Mouse (Mus musculus) gastrocnemius, postnatal 10 days (tissue): ENCODE results near the gene Timm8a1. TPM values are rescaled to one million over a fixed set of nuclear protein-coding genes. Genes with fewer than 3 reads are reported as not detected.
"Not testable (repeated sequence)": the region's sequence is repeated elsewhere in the genome, so short reads cannot be mapped to it uniquely, and the experiment has no call there.

Experiments
- DNase-seq: peaks from one replicate; pipeline ENCODE4 v3.0.0; 2021; ENCODE audit warnings: mixed read lengths
- long read RNA-seq, 2 experiments: library from polyadenylated mRNA; stranded (forward); transcript quantifications; one replicate each; pipeline ENCODE4 v2.0.0; 2021
- total RNA-seq, 2 experiments: library from RNA; stranded (reverse); gene quantifications; 2 replicates each; pipeline ENCODE4 v1.2.3; 2021

The Timm8a1 gene
- total RNA-seq: 10 to 100 TPM; 16.1 to 19.7 TPM
- long read RNA-seq, experiment 1, transcript Timm8a1-201 (2 exons, 1,421 nt): major isoform, 23 of 25 reads
- long read RNA-seq, experiment 1, partial matches to known transcripts: 2 of 25 reads
- long read RNA-seq, experiment 1, other reads (novel, unspliced or antisense): 0 of 25 reads
- long read RNA-seq, experiment 2, transcript Timm8a1-201 (2 exons, 1,421 nt): major isoform, 20 of 20 reads
- long read RNA-seq, experiment 2, partial matches to known transcripts: 0 of 20 reads
- long read RNA-seq, experiment 2, other reads (novel, unspliced or antisense): 0 of 20 reads

DNA sequence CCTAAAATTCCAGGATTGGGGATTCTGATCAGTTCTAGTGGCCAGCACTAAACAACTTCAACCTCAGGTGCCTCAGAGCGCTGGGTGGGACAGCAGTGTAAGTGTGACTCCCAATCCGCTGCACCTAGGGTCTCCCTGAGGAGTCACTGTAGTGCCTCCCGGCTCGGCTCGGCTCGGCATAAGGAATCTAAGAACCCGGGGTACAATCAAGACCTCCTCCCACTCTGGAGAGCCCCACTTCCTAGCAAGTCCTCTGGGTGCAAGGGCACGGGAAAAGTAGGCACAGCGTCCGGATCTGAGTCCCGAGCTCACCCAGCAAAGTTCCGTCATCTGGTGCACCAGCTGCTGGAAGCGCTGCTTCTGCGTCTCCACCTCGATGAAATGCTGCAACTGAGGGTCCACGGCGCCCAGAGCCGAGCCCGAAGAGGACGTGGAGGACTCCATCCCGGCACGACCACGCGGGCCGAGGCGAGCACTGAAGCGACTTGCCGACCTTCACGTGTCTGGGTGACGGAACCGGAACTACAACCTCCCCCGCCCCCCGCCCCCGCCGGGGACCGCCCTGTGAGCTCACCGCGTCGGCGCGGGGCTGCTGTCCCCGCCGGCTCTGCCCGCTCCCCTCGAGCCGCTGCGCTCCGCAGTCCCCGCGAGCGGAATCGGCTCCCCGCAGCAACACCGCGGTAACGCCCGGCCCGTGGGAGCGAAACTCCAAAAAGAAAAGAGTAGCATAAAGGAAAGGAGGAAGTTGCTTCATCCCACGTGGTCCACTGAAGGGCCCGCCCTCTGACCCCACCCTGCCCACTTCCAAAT is at the start of gene Timm8a1:
Gene Timm8a1 (minus strand): TSS at position 721 of the 810 bp plus-strand sequence.
- DNase-seq: peak; percentile 50

DNA sequence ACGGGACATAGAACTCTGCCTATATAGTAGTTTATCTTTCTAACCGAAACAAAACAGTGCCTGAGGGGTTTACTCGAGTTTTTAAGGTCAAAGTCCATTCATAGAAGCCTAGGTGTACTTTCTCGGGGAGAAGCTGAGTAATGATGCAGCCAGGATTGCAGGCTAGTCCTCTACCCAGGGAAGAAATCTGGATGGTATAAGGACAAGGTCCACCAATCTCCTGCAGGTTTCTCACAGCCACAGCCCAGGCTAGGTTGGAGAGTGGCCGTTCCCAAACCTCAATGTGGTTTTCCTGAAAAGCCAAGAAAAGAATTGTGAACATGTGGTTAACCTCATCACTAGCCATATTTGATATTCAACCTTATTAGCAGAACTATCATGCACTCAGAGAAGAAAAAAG is 48.2 kb upstream of the Timm8a1 start:
- no peak for DNase-seq

DNA sequence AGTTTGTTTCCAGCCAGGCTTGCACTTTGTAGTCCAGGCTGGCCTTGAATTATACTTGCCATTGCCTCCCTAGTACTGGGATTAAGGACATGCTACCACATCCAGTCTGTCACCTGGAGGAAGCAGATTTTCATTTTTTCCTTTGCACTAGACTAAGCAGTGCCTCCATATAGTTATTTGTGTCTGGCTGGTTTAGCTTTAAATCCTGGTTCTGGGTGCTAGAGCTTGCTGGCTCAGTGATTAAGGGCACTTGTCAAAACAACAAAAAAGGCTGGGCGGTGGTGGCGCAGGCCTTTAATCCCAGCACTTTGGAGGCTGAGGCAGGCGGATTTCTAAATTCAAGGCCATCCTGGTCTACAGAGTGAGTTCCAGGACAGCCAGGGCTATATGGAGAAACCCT is 47.3 kb upstream of the Timm8a1 start:
- no peak for DNase-seq

DNA sequence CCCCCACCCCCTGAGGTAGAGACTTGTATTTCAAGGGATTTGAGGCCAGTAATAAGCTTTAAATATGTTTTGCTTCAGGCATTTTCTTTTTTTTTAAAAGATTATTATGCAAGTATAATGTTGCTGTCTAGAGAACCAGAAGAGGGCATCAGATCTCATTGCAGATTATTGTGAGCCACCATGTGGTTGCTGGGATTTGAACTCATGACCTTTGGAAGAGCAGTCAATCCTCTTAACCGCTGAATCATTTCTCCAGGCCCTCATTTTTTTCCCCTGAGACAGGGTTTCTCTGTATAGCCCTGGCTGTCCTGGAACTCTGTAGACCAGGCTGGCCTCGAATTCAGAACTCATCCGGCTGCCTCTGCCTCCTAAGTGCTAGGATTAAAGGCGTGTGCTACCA is 46.6 kb upstream of the Timm8a1 start:
- DNase-seq: no peak

DNA sequence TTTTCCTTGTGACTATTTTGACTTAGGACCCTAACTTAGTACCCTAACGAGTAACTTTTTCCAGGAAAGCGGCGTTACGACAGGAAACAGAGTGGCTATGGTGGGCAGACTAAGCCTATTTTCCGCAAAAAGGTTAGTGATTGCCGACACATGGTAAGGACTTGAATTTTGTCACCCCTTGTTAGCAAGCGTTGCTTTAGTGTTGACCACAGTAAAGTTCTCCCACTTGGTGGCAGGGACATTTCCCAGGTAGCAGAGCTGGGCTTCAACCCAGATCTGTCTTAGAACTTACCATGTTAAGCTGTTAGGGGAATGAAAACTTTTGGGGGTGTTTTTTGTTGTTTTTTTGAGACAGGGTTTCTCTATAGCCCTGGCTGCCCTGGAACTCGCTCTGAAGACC is 44.8 kb upstream of the Timm8a1 start:
- DNase-seq: no peak

DNA sequence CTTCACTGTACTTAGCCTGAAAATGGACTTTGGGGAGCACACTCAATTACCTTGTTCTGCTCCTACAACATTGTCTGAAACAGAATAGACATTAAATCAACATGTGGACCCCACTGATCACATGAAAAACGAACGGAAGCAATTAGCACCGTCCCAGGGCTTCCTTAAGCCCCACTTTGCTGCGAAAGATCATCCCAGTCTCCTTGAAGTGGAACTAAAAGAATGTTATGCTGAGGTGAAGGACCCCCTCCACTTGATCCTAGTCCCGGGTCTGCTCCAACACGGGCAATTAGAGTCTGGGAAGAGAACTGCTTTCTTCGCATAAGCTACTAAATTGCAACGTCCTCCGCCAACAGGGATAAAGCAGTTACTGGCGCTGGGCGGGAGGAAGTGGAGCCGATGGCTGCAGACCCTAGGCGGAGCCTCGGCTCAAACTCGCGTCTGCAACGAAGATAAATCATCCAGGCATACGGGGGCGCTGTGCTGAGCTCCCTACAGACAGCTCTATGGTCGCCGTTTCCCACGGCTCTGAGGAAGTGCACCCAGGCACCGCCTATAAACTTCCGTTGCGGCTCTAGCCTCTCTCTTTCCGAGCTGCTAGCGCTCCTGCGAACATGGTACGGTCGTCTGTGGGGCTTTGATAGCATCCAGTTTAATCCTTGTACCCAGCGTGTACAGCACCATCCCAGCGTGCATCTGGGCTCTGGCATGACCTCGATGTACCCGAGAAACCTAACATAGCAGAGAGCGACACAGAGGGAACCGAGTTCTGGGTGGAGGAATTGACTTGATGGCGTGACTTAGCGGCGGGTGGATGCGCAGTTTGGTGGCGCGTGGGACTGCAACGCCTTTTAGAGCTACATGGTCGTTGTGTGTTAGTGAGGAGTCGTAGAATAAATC is 43.7 kb upstream of the Timm8a1 start, which contains the start of gene Rpl36a:
Gene Rpl36a (plus strand): TSS at position 552 of the 900 bp plus-strand sequence.
- peak; percentile 80 for DNase-seq

DNA sequence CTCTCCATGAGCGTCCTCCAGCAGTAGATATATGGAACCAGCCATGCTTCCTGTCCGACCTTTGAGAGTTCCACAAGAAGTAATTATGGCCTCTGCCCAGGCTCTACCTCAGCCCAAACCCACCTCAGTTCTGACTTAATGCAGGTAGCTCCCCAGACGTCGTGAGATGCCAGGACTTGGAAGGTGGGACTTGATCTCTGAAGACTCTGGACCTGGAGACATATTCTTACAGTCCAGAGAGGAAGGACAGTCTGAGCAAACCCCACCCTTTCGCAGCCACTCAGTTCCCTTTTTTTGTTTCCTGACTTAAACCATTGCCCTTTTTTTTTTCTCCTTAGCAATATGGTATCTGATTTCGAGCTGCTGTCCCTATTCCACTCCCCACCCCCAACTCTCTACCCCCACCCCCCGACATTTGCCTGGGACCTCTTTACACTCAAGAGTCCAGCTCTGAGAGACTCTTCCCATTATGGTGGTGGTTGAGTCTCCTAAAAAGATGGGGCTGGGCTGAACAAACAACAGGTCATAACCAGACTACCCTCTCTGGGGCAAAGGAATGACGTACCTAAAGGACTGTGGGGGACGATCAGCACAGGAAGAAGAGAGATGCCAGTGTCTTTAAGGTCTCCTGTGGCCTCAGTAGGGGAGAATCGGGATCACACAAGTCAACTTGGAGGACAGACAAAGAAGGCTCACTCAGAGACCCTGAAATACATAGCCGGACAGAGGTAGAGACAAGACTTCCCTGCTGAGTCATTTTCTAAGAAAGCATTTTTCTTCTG is 41.4 kb upstream of the Timm8a1 start, which contains the start of gene Btk:
Gene Btk (minus strand): TSS at position 683 of the 782 bp plus-strand sequence.
- DNase-seq: no peak

DNA sequence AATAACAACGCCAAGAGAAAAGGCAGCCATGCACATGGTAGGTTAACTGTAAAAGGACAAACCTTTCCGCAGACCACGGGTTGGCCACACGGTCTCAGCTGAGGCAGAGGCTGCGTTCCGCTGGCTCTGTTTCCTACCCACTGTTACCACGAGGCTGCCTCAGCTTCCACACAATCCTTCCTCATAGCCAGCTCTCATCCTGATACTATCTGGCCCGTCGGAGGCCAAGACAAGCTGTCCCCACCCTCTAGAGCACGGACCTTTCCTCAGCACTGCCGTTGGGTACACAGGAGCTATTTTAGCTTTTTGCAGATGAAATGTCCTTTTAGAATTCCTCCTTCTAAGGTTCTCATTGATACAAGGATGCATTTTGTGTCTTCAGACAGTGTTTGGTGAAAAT is 40.6 kb upstream of the Timm8a1 start:
- DNase-seq: no peak

DNA sequence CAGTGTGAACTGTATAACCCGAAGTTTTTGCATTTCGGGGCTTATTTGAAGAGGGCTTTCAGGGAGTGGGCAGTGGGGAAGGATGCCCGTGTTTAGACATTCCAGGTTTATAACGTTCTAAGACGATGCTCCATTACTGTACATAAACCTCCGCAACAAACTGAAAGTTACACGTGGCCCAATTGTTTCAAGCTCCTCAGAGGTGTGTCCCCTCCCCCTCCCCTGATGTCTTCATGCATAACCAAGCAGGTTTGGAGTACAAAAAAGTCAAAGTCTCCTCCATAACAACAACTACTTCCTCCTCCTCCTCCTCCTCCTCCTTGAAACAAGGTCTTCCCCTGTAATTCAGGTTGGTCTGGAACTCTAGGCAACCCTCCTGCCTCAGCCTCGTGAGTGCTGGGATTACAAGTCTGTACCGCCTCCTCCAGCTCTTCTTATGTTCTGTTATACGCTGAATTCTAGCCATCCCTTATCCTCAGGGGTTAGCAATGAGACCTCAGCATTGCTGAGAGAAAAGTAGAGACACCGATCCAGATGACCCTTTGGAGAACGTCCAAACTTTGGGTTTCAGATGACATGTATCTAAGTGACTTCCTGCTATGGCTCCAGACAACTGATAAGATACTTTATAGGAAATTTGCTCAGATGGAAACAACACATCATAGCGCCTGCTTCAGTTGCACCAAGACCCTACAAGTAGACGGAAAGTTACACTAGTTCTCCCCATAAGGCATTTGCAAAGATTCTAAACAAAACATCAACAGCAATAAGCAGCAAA is 39.1 kb upstream of the Timm8a1 start:
- no peak for DNase-seq

DNA sequence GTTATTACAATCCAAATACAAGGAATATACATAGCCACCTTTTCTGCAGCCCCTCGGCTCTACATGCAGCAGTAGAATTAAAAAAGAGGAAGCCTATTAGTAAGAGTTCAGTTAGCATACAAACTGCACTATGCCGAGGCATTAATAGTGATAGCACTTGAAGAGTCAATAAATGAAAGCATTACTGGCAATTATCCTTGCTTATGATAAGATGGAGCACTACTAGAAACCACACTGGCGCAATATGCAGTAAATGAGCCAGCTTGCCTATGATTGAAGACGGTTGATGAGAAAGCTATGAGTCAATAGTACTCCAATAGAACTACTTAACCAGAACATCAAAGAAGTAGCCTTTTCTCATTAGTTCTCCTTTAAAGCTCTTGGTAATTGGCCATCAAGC is 36.2 kb upstream of the Timm8a1 start:
- DNase-seq: no peak

DNA sequence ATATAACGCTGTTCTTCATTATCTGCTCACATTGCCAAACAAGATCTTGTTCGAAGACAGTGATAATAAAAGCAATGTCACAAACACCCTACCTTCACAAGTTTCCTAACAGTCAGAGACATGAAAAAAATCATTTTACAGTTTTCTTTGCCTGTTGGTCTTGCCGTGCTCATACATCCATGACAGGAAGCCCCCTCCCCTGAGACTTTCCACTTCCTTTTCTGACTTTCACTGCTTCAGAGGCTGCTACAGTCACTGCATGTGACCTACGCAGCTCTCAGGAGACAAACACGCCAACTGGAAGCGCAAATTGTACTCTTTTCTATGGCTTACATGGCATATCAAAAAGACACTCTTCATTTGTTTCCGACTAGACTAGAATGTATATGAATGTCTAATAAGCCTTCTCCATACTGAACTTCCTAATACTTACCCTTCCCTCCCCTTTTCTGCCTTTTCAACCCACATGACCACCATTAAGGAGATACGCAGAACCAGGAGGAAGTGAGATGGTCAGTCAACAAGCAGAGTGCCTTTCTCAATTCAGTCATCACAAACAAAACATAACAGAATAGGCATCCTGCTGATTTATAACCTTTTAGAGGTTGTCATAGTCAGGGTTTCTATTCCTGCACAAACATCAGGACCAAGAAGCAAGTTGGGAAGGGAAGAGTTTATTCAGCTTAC is 25.0 kb upstream of the Timm8a1 start:
- no peak for DNase-seq

DNA sequence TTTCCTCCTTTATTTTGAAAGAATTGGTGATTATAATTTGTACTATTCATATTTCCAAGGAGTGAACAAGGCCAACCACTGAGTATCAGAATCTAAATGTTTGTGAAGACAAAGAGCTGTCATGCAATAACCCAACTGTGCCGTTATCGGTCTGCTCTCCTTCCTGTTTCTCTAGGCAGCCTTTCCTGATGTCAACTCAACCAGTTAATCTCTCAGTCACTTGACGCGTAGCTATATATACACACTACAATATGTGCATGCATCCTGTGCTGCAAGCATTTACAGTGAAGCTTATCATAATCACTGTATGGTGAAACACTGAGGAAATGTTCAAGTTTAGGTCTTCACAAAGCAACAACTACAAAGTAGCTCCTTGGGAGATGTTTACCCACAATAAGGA is 22.7 kb upstream of the Timm8a1 start:
- DNase-seq: no peak

DNA sequence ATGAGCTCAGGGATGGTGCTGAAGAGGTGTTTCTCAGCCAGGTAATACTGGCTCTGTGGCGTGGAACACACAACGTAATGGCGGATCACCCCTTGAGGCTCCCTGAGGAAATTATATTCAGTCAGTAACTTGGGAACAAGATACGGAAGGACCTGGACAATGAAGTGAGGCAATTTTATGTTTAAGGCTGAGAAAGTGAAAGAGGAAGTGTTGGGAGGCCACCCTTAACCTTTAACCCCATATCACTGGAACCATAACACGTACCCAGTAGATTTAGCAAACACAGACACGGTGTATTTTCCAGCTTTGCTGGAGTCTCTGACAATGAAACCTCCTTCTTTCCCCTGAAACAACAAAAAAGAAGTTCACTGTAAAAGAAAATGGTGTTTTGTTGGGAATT is 12.8 kb upstream of the Timm8a1 start:
- DNase-seq: no peak

DNA sequence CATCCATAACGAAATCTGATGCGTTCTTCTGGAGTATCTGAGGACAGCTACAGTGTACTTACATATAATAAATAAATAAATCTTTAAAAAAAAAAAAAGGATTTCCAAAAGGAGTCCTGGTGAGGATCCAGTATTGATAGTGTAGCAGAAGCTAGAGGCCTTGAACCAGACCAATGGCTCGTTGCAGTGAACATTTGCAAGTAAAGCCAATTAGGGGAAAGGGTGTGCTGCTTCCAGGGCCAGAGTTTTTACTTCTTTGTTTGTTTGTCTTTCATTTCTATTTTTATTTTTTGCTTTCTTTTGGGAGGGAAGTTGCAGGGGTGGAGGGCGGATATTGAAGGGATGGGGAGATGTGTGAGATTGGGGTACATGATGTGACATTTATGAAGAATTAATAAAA is 11.7 kb upstream of the Timm8a1 start:
- no peak for DNase-seq

DNA sequence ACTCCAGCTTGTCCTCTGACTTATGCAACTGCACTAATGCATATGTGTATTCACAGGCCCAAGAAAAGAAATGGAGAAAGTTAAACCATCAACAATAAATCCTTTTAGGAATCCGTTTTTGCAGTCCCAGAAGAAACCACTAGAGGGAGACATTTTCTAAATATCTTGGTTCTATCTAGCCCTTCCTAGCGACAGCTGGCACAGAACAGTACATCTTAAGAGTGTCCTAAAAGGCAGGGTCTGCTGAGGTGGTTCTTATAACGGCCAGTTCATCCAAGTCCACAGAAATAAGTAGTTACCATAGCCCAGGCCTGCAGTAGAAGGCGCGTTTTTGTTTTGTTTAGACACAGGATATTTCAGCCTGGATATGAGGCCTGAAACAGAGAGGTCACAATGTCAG is 9.2 kb upstream of the Timm8a1 start:
- DNase-seq: no peak

DNA sequence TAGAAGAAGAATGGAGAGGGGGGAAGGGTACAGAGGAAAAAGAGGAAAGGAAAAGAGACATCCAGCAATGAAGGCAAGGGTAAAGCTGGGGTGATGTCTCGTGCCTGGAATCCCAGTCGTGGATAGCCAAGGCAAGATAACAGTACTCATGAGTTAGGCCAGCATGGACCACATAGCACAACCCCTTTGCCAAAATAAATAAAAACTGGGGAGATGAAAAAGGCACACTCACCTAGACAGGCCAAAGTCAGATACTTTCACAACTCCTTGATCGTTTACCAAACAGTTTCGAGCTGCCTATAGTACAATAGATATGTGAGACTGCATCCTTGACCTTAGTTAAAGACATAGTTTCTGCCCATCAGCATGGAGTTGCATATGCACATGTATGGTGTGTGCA is 5.7 kb upstream of the Timm8a1 start:
- no peak for DNase-seq

DNA sequence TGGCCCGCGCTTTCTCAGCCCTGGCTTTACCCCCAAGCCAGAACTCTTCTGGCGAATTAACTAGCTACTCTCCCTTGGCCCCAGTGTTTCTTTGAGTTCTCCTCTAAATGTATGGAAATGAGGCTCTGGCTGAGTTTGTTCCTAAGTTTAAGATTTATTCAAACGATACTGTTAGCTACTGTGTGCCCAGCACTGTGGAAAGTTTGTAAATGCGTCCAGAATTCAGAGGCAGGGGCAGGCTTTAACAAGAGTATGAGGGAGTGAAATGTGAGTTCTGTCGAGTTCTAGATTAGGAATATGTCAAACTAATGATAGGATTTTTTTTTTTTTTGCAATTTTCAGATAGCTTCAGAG is 267 bp upstream of the Timm8a1 start:
- DNase-seq: no peak

DNA sequence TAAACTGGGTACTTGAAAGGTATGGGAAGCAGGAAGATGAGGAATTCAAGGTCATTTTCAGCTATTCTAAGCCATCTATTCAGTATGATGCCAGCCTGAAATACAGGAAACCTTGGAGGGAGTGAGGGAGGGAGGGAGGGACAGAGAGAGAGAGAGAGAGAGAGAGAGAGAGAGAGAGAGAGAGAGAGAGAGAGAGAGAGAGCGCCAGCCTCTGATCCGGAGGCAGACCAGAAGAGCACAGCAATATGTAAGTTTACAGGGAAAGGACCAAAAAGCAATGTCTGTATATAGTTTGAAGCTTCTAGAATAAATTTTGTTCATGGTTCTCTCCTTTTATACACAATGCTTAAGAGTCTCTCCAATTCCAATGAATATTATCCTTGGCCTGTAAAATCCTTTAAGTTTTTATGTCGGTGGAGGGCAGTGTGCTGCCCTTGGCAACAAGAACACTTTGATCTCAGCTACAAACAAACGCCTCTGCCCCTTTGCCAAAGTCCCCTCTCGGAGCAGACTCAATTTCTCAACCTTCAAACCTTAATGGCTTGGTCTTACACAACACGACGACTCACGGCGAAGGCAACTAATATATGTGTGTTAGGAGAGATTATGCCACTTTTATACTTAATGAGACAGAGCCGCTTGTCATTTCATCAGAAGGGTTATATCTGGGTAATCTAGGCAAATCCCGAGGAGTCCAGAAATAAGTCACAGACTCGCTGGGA is 1.1 kb downstream of the Timm8a1 start:
- no peak for DNase-seq

DNA sequence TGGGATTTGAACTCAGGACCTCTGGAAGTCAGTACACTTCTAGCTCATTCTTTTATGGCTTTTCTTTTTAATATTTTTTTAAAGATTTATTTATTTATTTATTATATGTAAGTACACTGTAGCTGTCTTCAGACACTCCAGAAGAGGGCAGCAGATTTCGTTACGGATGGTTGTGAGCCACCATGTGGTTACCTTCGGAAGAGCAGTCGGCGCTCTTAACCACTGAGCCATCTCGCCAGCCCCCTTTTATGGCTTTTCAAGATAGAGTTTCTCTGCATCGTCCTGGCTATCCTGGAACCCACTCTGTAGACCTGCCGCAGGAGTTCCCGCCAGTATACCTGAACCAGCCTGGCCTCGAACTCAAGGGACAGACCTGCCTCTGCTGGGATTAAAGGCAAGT is 1.9 kb downstream of the Timm8a1 start:
- not testable (repeated sequence) for DNase-seq

DNA sequence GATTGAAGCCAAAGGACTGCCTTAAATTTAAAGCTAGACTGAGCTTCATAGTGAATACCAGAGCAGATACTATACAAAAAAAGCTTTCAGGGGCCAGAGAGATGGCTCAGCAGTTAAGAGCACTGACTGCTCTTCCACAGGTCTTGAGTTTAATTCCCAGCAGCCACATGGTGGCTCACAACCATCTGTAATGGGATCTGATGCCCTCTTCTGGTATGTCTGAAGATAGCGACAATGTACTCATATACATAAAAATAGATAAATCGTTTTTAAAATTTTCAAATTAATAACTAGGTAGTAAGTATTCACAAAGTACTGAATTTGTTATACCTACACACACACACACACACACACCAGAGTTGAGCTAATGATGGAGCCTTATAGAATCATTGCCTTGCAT is 8.3 kb downstream of the Timm8a1 start:
- no peak for DNase-seq
